Mouse (Mus musculus): ENCODE results near the gene Rtl8a. TPM values are rescaled to one million over a fixed set of nuclear protein-coding genes. Genes with fewer than 3 reads are reported as not detected.
"Not testable (repeated sequence)": the region's sequence is repeated elsewhere in the genome, so short reads cannot be mapped to it uniquely, and the experiment has no call there.

The Rtl8a gene
- polyA plus RNA-seq (2014; fragmentation: Nextera tagmentation; extraction: Ambion mirVana), result 49.5 and 64.0 TPM in 2 replicates

DNA sequence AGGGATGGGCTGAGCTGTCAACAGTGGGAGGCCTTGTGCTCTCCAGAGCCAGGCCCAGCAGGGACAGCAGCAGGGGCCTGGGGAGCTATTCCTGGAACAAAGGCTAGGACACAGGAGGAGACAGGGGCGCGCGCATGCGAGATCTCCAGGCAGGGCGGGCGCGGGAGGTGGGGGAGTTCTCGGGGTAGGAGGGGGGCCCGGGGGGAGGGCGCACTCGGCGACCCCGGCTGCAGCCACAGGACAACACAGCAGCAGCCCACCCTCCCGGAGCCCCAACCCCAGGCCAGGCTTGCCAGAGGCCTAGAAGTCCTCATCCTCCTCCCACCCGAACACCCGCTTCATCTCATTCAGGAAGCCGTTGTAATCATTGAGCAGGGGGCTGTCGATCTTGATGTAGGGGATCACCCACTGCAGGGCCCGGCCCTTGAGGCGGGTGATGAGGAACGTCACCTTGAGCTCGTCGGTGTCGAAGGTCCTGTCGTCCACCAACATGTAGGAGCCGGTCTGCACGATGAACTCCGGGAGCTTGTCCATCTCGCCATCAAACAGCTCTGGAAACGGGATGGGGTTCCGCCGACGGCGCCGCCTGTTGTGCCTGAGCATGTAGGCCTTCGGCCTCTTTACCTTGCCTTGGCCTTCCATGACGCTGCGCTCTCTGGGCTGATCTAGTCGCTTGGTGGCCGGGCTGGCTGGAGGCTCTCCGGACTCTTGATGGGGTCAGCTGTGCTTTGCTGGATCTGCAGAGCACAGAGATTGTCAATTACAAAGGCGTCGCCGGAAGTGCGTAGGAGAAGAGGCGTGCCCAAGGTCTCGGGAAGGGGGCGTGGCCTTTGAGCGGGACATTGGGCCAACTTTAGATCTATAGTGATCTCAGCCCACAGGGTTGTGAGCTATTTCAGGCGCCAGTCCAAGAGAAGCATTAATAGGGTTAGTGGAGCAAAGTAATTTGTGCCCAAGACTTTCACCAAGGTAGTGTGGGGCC lies at the start of gene Rtl8a:
Rtl8a (minus strand) TSS at position 703 of the 982 bp plus-strand sequence.
- H3K4me1 ChIP-seq (ENCODE audit: control insufficient read depth, insufficient read depth, low read length); H3K27me3 ChIP-seq (ENCODE audit: control insufficient read depth, insufficient read depth, low read length); H3K27ac ChIP-seq (replicated peaks; ENCODE audit: low read depth, low read length); H3K9ac ChIP-seq (replicated peaks; ENCODE audit: low read length); H3K36me3 ChIP-seq (replicated peaks; ENCODE audit: control insufficient read depth, insufficient read depth, low read depth, low read length); H3K9me3 ChIP-seq (replicated peaks; ENCODE audit: control insufficient read depth, low read length): not testable (repeated sequence)
- H3K4me2 ChIP-seq (ENCODE audit: low read depth, low read length), result peak within 1 kb of the TSS; percentile 21; the same call in 1 of the 2 replicates
- WGBS, result 23% methylated on average over 11 of the region's 50 CpGs
- DNase-seq (ENCODE audit: low spot score) (peak; percentile 85), ATAC-seq (replicated peaks; ENCODE audit: insufficient number of reproducible peaks, low FRiP score, low TSS enrichment, low read depth) (peak; percentile 90)
- peak within 1 kb of the TSS; percentile 25; the same call in 1 of the 2 replicates for H3K4me3 ChIP-seq (ENCODE audit: low read depth, low read length)

DNA sequence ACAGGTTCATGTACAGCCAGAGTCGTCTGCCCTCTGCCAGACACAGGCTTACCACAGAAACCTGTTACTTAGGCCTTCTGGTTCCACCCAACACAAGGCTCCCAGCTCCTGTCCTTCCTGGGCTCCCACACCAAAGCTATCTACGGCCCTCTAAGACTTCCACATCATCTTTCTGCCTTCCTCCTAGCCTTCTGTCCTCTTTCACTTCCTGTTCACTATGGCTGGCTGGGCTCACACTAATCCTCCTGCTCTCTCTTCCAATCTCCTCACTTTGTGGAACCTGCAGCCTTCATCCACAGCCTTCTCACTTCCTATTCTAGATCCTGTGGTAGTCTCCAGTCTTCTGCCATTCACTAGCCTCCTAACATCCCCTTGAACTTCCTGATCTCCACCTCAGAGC lies 49.7 kb upstream of the Rtl8a start:
- no peak for DNase-seq (ENCODE audit: low spot score)
- H3K9me3 ChIP-seq (replicated peaks; ENCODE audit: control insufficient read depth, low read length), result no peaks in the 10 kb centered on the region
- no peak for ATAC-seq (replicated peaks; ENCODE audit: insufficient number of reproducible peaks, low FRiP score, low TSS enrichment, low read depth)
- H3K4me2 ChIP-seq (ENCODE audit: low read depth, low read length), result no peak overlapping the region
- no peaks in the 10 kb centered on the region for H3K4me1 ChIP-seq (ENCODE audit: control insufficient read depth, insufficient read depth, low read length)
- H3K36me3 ChIP-seq (replicated peaks; ENCODE audit: control insufficient read depth, insufficient read depth, low read depth, low read length), result no peaks in the 10 kb centered on the region
- no peaks in the 10 kb centered on the region for H3K27me3 ChIP-seq (ENCODE audit: control insufficient read depth, insufficient read depth, low read length)
- 83% methylated on average over 2 of the region's 2 CpGs for WGBS
- no peak overlapping the region for H3K4me3 ChIP-seq (ENCODE audit: low read depth, low read length)
- H3K9ac ChIP-seq (replicated peaks; ENCODE audit: low read length), result no peak overlapping the region
- H3K27ac ChIP-seq (replicated peaks; ENCODE audit: low read depth, low read length), result no peak overlapping the region

DNA sequence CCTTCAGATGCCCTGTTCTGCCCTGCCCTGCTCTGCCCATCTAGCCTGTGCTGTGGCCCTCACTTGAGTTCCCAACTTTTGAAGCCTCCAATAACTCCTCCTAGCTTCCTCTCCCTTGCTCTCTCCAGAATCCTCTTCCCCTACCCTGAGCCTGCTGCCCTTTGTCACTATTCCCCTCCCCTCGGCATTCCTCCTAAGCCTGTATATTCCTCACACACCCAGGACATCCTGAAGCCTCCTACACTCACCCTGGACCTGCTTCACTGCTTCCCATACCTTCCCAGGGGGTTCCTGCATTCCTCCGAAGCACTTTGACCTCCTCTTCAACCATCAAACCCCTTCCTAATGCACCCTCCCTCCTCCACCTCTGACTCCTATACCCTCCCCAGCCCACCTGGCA lies 48.6 kb upstream of the Rtl8a start:
- 73% methylated on average over 2 of the region's 2 CpGs for WGBS
- Histone ChIP-seq H3K9ac (replicated peaks; ENCODE audit: low read length) (no peak overlapping the region), H3K4me1 (ENCODE audit: control insufficient read depth, insufficient read depth, low read length) (no peaks in the 10 kb centered on the region), H3K9me3 (replicated peaks; ENCODE audit: control insufficient read depth, low read length) (no peaks in the 10 kb centered on the region), H3K27me3 (ENCODE audit: control insufficient read depth, insufficient read depth, low read length) (no peaks in the 10 kb centered on the region), H3K27ac (replicated peaks; ENCODE audit: low read depth, low read length) (no peak overlapping the region), H3K4me2 (ENCODE audit: low read depth, low read length) (no peak overlapping the region), H3K4me3 (ENCODE audit: low read depth, low read length) (no peak overlapping the region), H3K36me3 (replicated peaks; ENCODE audit: control insufficient read depth, insufficient read depth, low read depth, low read length) (no peaks in the 10 kb centered on the region)
- ATAC-seq (replicated peaks; ENCODE audit: insufficient number of reproducible peaks, low FRiP score, low TSS enrichment, low read depth) (no peak), DNase-seq (ENCODE audit: low spot score) (no peak)

DNA sequence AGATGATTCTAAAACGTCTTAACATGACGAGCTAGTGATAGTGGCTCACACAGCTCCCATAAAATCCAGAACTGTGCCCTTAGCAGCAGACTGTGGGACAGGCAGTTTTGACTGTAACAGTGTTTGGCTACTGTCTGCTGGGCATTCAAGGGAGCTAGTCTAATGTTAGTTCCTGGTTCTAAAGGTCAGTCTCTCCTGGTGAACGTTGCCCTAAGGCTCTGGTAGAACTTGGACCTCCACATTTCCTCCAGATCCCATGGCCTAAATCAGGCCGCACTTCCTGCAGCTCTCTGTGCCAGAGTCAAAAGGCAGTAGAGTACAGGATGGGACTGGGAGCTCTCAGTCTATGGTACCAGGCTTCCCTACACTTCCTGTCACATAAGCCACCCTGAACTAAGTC lies 41.2 kb upstream of the Rtl8a start:
- not testable (repeated sequence) for H3K9ac ChIP-seq (replicated peaks; ENCODE audit: low read length); H3K27ac ChIP-seq (replicated peaks; ENCODE audit: low read depth, low read length); H3K27me3 ChIP-seq (ENCODE audit: control insufficient read depth, insufficient read depth, low read length); H3K9me3 ChIP-seq (replicated peaks; ENCODE audit: control insufficient read depth, low read length); H3K36me3 ChIP-seq (replicated peaks; ENCODE audit: control insufficient read depth, insufficient read depth, low read depth, low read length); H3K4me3 ChIP-seq (ENCODE audit: low read depth, low read length); H3K4me1 ChIP-seq (ENCODE audit: control insufficient read depth, insufficient read depth, low read length); H3K4me2 ChIP-seq (ENCODE audit: low read depth, low read length); ATAC-seq (replicated peaks; ENCODE audit: insufficient number of reproducible peaks, low FRiP score, low TSS enrichment, low read depth); DNase-seq (ENCODE audit: low spot score)
- WGBS, result 71% methylated on average over 2 of the region's 4 CpGs

DNA sequence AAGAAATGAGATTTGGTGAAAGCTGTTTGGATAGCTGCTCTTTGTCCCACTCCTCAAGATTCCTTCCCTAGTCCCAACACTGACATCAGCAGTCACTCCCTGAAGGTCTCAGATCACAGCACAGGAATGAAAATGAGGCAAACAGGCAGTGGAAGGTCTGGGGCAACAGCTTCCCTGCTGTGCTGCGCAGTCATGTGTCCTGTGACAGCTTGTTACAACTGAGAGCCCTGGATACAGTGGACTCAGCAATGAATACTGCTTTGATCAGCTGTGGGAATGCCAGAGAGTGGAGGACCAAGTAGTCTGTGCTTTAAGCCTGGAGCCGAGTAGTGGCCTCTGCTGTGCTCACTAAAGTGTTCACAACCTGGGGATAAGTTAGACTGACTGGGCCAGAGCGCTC lies 39.2 kb upstream of the Rtl8a start:
- H3K9me3 ChIP-seq (replicated peaks; ENCODE audit: control insufficient read depth, low read length); ATAC-seq (replicated peaks; ENCODE audit: insufficient number of reproducible peaks, low FRiP score, low TSS enrichment, low read depth); H3K9ac ChIP-seq (replicated peaks; ENCODE audit: low read length); H3K4me1 ChIP-seq (ENCODE audit: control insufficient read depth, insufficient read depth, low read length); DNase-seq (ENCODE audit: low spot score); H3K27me3 ChIP-seq (ENCODE audit: control insufficient read depth, insufficient read depth, low read length); H3K27ac ChIP-seq (replicated peaks; ENCODE audit: low read depth, low read length); H3K4me2 ChIP-seq (ENCODE audit: low read depth, low read length); H3K4me3 ChIP-seq (ENCODE audit: low read depth, low read length); H3K36me3 ChIP-seq (replicated peaks; ENCODE audit: control insufficient read depth, insufficient read depth, low read depth, low read length): not testable (repeated sequence)
- 29% methylated on average over 2 of the region's 3 CpGs for WGBS

DNA sequence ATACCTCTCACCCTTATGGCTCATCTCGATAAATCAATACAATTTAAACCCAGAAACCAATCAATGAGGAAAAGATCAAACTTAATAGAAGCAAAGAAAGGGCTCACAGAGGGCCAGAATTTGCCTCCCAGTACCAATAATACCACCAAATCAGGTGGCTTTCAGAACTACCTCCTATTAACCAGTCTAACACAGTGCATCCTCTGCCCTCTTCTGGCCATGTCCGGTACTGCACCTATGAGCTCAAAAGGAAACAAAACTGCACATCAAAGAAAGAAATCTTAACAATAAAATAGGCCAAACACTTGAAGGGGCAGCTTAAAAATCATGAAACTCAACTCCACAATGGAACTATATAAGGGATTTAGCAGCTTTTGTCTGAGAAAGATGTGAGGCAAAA lies 33.5 kb upstream of the Rtl8a start:
- H3K27ac ChIP-seq (replicated peaks; ENCODE audit: low read depth, low read length); H3K4me1 ChIP-seq (ENCODE audit: control insufficient read depth, insufficient read depth, low read length); H3K4me2 ChIP-seq (ENCODE audit: low read depth, low read length); H3K9me3 ChIP-seq (replicated peaks; ENCODE audit: control insufficient read depth, low read length); H3K9ac ChIP-seq (replicated peaks; ENCODE audit: low read length); H3K4me3 ChIP-seq (ENCODE audit: low read depth, low read length); DNase-seq (ENCODE audit: low spot score); H3K27me3 ChIP-seq (ENCODE audit: control insufficient read depth, insufficient read depth, low read length); ATAC-seq (replicated peaks; ENCODE audit: insufficient number of reproducible peaks, low FRiP score, low TSS enrichment, low read depth); H3K36me3 ChIP-seq (replicated peaks; ENCODE audit: control insufficient read depth, insufficient read depth, low read depth, low read length): not testable (repeated sequence)
- WGBS, result 21% methylated on average over 2 of the region's 2 CpGs

DNA sequence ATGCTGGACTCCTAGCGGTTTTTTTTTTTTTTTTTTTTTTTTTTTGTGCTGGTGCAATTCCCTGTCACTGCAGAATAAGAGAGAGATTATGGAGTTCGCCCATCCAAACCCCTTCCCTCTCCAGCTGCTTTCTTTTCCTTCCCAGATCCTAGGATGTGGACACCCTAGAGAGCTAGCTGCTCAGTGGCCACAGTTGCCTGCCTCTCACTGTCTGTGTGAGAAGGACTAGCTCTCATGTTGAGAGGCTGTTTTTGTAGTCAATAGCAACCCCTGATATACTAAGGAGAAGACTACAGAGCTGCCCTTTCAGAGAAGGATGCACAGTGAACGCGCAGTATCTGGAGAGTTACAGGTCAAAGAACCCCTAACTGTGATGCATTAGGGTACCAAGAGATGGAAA lies 27.2 kb upstream of the Rtl8a start:
- 0 out of 2 replicates have a peak, but pooled peaks have one; percentile 29 for ATAC-seq (replicated peaks; ENCODE audit: insufficient number of reproducible peaks, low FRiP score, low TSS enrichment, low read depth)
- Histone ChIP-seq H3K4me3 (ENCODE audit: low read depth, low read length) (peak overlapping the region; percentile 24; the same call in 1 of the 2 replicates), H3K4me2 (ENCODE audit: low read depth, low read length) (peak overlapping the region; percentile 21; the same call in 1 of the 2 replicates), H3K9ac (replicated peaks; ENCODE audit: low read length) (0 out of 2 replicates have a peak overlapping the region, but pooled peaks have one; percentile 9)
- not testable (repeated sequence) for H3K4me1 ChIP-seq (ENCODE audit: control insufficient read depth, insufficient read depth, low read length); H3K27ac ChIP-seq (replicated peaks; ENCODE audit: low read depth, low read length); H3K9me3 ChIP-seq (replicated peaks; ENCODE audit: control insufficient read depth, low read length); H3K27me3 ChIP-seq (ENCODE audit: control insufficient read depth, insufficient read depth, low read length); DNase-seq (ENCODE audit: low spot score); H3K36me3 ChIP-seq (replicated peaks; ENCODE audit: control insufficient read depth, insufficient read depth, low read depth, low read length)
- 13% methylated on average over 4 of the region's 4 CpGs for WGBS

DNA sequence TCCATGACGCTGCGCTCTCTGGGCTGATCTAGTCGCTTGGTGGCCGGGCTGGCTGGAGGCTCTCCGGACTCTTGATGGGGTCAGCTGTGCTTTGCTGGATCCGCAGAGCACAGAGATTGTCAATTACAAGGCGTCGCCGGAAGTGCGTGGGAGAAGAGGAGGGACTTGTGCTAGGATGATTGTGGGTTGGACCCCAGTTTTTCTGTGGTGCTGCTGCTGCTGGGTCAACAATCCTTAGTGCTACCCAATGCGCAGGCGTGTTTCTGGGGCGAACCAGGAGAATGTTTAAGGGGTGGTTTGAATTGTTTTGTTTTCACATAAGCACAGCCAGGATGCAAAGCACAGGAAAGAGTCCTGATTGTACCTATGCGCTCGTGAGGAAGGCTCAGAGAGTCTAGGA lies 26.8 kb upstream of the Rtl8a start, which contains the start of gene Rtl8b:
Rtl8b (minus strand) TSS at position 115 of the 400 bp plus-strand sequence.
- Histone ChIP-seq H3K27me3 (ENCODE audit: control insufficient read depth, insufficient read depth, low read length) (no peaks in the 10 kb centered on the region), H3K4me1 (ENCODE audit: control insufficient read depth, insufficient read depth, low read length) (no peaks in the 10 kb centered on the region), H3K27ac (replicated peaks; ENCODE audit: low read depth, low read length) (no peak within 1 kb of the TSS), H3K9ac (replicated peaks; ENCODE audit: low read length) (0 out of 2 replicates have a peak within 1 kb of the TSS, but pooled peaks have one; percentile 9), H3K36me3 (replicated peaks; ENCODE audit: control insufficient read depth, insufficient read depth, low read depth, low read length) (no peaks in the 10 kb centered on the region), H3K4me3 (ENCODE audit: low read depth, low read length) (peak within 1 kb of the TSS; percentile 24; the same call in 1 of the 2 replicates), H3K4me2 (ENCODE audit: low read depth, low read length) (peak within 1 kb of the TSS; percentile 21; the same call in 1 of the 2 replicates), H3K9me3 (replicated peaks; ENCODE audit: control insufficient read depth, low read length) (no peaks in the 10 kb centered on the region)
- WGBS, result 20% methylated on average over 10 of the region's 15 CpGs
- ATAC-seq (replicated peaks; ENCODE audit: insufficient number of reproducible peaks, low FRiP score, low TSS enrichment, low read depth), result peak; percentile 85
- peak; percentile 83 for DNase-seq (ENCODE audit: low spot score)

Data from embryonic facial prominence, embryonic 11.5 days (tissue).